Mouse (Mus musculus) heart, postnatal 4 days (tissue): Measurements from ENCODE around the gene Rab11fip4. TPM values are rescaled to one million over a fixed set of nuclear protein-coding genes. Genes with fewer than 3 reads are reported as not detected.

Experiments used
- DNase-seq: peaks from one replicate; pipeline ENCODE4 v3.0.0; 2021
- total RNA-seq, 2 experiments: library from RNA; stranded (reverse); gene quantifications; 2 replicates each; pipeline ENCODE4 v1.2.3; 2021

The Rab11fip4 gene
- total RNA-seq = under 1 TPM; 0.07 to 0.14 TPM

DNA sequence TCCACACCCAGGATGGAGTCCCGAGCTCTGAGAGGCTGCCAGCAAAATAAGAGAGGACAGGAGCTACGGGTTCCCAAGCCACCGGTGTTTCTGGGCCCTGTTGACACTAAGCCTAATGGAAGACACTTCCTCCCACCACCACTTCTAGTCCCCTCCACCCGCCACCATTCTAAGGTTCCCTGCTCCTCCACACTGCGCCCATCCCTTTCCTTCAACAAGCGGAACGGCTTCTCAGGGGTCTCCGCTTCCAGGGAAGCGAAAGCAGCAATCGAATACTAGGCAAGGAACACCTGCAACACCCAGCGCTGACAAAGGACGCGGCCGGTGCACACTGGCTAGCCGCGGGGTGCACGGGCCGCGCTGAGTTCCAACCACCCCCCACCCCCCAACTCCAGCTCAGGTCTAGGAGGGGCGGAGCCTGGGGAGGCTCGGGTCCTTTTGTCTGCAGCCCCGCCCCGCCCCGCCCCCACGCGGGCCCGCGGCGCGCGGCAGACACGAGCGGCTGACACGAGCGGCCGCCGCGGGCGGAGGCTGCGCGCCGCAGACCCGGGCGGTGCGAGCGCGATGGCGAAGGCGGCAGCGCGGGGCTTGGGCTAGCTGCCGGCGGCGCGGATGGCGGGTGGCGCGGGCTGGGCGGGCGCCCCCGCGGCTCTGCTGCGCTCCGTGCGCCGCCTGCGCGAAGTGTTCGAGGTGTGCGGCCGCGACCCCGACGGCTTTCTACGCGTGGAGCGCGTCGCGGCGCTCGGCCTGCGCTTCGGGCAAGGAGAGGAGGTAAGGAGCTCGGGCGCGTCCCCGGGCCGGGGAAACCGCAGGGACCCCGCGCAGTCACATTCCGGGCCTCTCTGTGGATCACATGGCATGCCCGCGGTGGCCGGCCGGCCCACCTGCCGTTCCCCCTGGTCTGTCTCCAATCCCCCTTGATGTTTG, at the start of gene Rab11fip4:
Gene Rab11fip4, plus strand, starts transcription at position 549 of the 927 bp plus-strand sequence.
- no peak for DNase-seq

DNA sequence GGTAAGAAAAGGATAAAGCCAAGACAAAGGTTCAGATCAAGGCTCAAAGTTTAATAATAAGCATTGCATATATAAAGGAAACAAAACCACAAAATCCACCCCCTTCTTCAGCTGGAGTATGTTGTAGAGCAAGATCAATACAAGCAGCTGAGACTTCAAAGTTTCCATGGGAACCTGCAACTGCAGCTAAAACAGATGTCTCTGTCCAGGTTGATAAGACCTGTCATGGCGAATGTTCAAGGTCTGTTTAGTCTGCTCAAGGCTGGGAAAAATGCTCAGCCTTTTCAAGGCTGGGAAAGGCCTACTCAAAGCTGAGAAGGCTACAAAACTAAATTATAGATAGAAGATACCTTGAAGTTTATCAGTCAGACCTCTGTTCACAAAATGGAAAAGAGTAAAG, 38.4 kb upstream of the Rab11fip4 start:
- no peak for DNase-seq

DNA sequence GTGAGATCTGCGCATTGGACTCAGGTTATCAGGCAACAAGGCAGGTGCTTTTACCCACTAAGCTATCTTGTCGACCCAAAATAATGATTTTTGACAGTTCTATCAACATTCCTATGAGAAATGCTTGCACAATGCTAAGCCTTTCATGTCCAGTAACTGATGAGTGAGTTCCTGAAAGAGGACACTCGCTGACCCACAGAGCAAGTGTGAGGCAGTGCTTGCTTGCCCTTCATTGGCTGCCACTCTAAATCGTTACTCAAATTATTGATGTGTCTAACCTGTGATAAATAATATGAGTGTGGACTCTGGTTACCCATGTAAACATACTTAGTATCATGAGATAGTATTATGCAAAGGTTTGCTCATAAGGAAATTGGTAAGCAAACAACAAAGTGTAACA, 30.5 kb upstream of the Rab11fip4 start:
- no peak for DNase-seq

DNA sequence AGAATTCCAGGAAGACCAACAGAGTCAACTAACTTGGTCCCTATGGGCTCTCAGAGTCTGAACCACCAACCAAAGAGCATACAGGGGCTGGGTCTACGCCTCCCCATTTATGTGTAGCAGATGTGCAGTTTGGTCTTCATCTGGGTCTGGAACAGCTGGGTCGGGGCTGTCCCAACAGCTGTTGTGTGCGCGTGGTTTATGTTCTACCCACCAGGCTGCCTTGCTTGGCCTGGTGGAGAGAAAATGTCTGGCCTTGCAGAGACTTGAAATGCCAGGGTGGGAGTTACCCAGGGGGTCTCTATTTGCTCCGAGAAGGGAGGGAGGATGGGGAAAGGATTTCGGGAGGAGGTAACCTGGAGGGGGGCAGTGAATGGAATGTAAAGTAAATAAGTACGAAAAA, 27.5 kb upstream of the Rab11fip4 start:
- DNase-seq = no peak

DNA sequence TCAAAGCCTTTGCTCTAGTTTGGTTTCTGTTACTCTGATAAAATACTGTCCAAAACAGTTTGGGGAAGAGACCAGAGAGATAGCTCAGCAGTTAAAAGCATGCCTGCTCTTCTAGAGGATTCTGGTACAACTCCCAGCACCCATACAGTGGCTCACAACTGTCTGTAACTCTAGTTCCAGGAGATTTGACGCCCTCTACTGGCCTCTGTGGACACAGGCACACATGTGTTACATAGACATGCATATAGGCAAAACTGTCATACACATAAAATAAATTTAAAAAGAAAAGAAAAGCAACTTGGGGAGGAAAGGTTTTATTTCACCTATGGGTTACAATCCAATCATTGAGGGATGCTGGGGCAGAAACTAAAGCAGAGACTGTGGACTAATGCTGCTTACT, 24.1 kb upstream of the Rab11fip4 start:
- DNase-seq = no peak

DNA sequence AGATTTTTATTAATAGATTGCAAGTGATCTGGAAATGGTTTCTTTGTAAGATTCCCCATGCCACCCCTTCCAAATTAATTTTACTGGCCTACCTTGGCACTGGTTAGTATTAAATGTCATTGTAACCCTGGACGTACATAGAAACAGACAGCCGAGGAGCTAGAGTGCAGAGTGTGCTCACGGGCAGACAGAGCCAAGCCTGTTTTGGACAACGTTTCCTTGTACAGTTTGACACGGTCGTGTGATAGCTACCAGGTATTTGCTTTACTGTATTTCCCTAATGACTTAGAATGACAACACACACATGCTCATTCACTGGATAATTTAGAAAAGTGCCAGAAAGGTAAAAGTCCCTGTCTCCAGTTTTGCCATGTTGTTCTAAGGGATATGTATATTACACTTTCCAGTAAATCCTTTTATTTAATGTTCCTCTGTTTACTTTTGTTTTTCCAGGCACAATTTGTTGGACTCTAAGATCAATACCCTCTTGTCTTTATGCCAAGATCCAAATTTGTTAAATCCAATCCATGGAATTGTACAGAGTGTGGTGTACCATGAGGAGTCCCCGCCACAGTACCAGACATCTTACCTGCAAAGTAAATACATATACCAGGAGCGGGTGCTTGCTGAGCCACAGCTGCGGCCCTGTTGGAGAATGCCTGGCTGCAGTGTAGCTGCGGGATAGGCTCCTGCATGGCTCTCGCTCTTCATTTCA, 22.7 kb upstream of the Rab11fip4 start:
- DNase-seq = no peak

DNA sequence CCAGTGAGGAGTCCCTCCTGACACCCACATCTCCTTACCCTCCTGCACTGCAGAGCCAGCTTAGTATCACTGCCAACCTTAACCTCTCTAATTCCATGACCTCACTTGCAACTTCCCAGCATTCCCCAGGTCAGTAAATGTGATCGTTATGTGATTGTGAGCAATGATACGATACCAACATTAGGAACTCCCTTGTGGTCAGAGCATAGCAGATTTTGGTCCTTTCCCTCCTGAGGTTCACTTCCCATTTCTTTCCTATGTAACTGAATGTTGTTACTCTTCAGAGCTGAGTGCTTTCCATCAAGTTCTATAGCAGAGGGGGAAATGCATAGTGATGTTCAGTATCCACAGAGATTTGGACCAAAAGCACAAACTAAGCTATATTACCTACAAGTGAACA, 20.7 kb upstream of the Rab11fip4 start:
- no peak for DNase-seq

DNA sequence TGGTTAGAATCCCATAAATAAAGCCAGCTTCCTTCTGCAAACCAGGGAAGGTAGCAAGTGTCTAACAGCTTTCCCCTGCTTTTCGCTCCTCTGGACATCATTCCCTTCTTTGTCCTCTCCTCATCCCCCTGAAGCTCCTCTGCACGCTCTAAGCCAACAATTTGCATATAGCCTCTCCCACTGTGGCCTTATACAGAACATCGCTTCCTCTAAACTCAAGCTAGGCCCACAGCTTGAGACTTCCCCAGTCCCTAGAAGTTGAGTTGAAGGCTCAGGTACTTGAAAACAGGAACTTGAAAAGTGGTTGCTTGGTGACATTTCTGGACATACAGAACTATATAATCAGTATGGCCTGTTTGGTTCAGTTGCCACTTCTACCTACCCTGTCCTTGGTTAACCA, 17.2 kb upstream of the Rab11fip4 start:
- no peak for DNase-seq

DNA sequence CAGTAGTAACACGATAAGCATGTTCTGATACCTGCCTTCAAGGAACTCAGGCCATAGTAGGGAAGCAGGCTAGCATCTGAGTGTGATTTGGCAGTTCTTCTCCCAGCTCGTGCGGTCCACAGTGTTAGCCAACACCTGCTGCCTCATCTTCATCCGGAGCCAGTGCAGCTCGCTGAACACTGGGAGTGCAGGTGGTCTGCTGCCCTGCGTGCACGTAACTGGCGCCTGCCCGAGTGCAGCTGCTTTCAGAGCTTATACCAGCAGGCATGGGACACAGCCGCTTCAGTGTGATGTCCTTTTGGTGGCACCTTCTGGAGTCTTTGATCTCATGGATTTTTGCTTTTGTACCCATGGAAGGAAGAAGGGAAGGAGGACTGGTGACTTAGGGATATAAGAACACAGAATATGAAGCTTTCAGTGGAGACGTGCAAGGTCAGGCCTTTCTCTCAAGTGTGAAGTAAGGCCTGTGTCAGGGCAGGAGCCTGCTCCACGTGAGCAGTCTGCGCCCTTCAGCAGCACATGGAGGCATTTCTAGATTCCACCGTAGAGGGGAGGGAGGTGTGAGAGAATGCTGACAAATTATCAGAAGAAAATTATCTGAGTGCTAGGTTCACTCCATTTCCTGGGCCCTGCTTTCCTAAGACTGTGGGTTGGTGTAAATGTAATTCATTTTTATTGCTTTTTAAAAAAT, 15.5 kb upstream of the Rab11fip4 start:
- DNase-seq = no peak

DNA sequence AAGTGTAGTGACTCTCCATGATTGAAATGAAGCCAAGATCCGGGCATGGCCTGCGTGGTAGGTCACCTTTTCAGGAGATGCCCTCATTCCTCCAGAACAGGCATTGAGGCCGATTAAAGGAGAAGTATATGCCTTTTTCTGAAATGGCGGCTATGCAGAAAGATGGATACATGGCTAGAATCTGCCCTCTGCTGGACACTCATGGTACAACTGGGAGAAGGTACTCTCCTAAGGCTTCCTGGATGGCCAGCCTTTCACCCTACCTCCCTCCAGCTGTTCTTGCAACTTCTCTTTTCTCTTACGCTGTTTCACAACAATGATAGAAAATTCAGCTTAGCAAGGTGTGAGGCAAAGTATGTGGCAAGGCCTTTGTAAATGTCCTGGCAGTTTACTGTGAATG, 13.3 kb upstream of the Rab11fip4 start:
- DNase-seq = peak; percentile 85

DNA sequence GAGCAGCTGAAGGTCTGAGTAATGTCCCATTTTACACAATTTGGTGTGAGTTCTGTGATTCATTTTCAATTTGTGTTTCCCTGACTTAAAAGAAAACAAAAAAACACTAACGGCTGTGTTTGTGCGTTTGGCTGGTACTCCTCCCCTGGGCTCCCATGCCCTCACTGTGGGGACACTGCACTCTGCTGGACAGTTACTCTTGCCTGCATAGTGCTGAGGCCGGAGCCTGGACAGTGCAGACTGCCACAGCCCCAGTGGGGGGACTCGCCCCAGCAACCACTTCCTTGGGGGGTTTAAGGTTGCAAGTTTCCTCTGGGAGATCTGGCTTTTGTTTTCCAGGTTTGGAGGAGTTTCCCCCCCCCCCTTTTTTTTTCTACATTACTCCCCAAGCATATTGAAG, 10.4 kb upstream of the Rab11fip4 start:
- no peak for DNase-seq

DNA sequence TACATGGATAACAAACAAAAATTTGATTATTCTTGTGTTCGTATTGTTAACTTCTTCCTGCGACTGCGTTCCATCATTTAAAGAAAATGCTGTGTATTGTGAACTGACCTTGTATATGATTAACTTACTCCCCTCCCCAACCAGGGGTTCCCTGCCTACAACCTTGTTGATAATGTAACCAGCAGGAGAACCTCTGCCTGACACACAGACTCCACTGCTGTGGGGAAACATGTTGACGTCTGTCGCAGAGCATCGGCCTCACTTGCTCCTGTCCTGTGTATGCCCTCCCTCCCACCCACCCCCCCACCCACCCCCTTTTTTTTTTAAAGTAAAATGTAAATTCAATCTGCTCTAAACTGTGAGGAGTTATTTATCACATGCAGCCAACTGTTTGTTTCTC, 9.8 kb upstream of the Rab11fip4 start:
- no peak for DNase-seq

DNA sequence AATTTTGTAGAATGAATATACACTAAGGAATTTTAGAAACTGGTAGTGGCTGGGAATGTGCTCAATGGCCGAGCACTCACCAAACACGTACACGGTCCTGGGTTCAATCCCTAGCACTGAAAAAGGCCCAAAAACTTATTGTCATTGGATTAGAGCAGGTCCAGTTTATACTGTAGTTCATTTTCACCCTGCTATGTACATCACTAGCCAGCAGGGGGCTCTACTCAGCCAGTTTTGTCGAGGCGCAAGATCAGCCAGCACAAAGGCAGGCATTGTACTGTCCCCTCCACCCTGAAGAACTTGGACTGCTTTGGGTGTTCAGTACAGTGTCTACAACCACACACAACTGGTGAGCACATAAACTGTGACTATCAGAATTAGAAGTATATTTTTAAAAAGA, 6.8 kb upstream of the Rab11fip4 start:
- peak; percentile 77 for DNase-seq

DNA sequence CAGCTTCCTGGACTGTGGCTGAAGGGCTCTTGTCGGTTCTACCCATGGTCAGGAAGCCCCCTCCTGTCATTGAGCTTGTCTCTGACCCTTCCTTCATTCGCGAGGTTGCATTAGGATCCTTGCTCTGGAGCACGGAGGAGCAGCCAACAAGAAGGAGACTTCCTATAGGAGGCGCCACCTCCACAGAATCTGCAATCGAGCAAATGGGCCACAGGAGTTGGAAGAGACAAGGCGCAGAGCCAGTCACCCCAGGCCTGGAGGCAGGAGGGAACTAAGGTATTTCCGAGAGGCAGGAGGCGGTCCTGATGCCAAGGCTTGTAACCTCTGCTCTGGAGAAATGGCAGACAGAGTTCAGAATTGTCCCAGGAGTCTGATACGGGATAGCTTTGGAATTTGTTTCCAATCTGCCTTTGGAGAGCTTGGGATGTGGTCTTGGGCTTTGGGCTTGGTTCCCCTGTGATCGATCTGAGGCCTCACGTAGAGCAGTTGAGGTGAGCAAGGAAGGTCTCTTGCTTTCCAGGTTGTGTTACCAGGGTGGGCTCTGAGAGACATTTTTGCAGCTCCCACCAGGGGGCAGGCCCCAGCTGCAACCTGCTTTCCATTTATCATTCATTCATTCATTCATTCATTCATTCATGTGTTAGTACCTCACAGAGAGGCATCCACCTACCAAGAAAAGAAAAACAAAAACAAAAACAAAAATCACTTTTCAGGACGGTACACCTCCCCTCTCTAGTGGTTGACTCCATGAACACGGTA, 1.5 kb upstream of the Rab11fip4 start:
- peak; percentile 25 for DNase-seq

DNA sequence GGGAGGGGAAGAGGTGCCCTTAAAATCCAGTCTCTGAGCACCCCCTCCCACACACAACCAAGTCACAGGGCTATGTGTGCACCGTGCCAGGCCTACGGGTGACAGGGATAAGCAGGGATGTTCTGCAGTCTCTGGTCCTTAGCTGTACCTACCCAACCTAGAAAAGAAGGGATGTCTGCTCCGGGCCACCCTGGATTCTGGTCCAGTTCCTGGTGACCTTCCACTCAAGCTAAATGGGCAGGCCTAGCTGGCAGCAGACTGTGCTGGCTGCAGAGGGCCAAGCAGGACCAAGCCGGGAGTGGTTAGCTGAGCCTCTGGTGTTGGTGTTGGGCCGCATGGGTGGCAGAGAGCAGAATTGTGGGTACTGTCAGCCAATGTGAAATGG, 571 bp downstream of the Rab11fip4 start:
- no peak for DNase-seq

DNA sequence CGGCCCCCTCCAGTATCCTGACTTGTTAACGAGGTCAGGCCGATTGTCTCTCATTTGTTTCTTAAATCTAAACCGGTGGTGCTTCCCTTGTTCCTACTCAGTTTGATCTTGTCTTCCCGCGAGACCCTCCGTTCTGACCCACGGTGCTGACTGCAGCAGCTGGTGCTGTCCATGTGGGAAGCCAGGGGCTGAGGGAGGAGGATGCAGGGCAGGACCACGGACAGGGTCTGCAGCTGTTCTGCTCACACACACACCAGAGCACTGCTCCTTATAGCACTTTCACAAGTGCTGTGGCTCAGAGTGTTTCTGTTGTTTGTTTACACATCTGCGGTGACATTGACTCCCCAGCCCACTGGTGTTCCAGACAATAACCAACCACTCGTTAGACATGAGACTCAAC, 2.5 kb downstream of the Rab11fip4 start:
- peak; percentile 51 for DNase-seq

DNA sequence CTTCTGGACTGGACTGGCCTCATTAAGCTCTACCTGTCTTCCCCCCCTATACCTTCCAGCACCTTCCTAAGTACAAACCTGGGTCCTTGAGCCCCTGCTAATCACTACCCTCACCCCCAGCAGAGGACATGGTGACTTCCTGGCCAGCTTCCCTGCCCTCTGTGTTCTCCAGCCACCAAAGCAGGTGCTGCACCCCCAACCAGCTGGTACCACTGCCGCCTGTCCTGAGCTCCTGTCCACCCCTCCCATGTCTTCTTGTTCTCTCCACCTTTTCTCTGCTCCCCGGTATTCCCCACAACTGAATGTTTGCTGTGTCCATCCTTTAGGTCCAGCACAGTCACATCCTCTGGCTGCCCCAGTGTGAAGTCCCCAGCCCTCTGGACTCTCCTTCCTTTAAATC, 19.4 kb downstream of the Rab11fip4 start:
- no peak for DNase-seq

DNA sequence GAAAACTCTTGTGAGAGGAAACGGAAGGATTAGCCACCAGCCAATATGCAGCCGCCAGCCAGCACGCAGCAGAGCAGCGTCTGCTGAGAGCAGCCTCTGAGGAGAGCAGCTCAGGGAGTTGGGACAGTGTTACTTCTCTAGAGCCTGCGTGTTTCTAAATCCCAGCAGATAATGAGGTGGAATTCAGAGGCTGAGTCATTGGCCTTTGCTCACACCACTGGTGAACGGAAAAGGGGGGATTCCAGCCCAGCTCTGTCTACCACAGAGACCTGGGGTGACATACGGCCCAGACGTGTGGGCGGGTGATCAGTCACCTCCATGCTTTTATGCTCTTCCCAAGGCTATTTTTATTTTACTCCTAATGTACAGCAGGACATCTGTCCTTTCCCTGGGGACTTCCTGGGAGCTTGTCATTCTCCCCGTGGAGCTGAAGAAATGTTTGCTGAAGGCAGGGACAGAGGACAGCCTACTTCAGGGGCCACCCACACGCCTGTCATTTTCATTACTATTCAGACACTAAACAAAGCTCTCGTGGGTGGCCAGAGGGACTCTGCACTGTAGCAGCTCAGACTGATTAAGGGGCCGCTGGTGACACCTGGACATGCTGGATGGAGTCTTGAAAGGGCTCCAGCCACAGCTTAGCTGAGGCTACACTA, 20.1 kb downstream of the Rab11fip4 start:
- no peak for DNase-seq

DNA sequence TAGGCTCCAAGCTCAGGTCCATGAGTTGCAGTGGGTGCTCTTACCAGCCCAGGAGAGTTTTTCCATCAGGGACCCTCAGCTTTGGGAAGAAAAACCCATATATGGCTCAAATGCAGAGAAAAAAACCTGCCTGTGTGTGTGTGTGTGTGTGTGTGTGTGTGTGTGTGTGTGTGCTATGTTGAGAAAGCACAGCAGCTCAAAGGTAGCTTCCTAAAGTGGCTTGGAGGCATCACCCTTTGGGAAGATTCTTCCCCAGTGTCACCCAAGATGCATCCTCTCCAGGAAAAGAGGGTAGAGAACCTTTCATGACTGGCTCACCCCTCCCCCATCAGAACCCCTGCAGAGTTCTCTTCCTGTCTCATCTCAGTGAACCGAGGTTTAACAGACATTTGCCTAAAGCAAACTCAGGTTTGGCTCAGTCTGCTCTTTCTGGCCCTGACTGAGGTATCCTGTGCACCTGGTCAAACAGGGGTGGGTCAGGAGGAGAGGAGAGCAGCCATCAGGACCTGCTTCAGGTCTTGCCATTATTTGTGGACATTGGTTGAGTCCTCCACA, 21.1 kb downstream of the Rab11fip4 start:
- no peak for DNase-seq

DNA sequence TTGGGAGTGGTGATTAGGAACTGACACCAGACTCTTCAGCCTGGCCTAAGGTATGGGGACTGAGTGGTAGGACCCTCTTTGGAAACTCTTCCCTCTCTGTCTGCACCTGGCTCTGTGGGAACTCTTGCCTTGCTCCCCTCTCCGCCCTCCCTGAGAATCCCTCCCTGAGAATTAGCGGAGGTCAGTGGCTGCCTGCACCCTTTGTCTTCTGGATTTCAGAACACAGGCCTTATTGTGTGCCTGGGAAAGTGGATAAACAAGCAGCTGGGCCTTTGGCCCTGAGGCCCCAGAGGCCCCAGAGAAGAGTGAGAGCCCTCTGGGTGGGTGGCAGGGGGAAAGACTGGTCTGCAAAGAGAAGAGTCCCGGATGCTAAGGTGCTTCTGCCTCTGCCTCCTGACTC, 22.1 kb downstream of the Rab11fip4 start:
- DNase-seq = no peak

DNA sequence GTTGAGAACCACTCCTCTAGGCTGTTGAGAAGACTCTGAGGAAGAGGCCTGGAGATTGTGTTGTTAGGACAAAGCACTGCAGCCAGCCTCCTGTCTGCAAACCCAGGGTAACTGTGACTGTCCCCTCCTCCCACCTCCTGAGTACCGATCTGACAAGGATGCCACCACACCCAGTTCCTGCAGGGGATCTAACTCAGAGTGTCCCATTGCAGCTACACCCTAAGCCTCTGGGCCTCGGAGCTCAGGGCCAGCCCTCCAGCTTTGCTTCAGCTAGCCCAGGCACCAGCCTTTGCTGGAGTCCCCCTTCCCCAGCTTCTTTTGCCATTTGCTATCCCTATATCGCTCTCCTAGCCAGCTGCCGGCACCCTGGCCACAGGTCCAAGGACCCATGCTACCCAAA, 22.7 kb downstream of the Rab11fip4 start:
- no peak for DNase-seq

DNA sequence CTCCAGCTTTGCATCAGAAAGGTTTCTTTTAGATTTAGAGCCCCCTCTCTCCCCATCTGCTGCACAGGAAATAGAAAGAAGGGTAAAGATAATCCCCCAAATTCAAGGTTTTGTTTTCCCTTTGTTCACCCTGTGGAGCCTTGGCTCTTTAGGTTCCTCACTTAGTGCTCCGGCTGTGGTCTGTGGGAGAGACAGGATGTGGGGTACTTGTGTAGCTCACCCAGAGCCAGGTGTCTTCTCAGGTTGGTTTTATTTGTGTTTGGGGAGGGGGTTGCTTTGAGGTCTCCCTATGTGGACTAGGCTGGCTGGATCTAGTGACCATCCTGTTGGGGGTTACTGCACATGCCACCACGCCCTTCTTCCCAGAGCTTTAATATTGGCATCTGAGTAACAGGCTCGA, 23.9 kb downstream of the Rab11fip4 start:
- DNase-seq = no peak
